Mouse (Mus musculus) erythroblast, embryonic 14.5 days (primary cell): ENCODE measurements around the gene Lrrc49.

Source experiments
- GATA1 ChIP-seq: IDR thresholded peaks from 2 replicates; pipeline ENCODE4 v1.6.1; 2012; ENCODE audit warnings: low read length, inconsistent platforms, mixed read lengths
- TAL1 ChIP-seq: IDR thresholded peaks from 3 replicates; pipeline ENCODE4 v1.6.1; 2012; ENCODE audit warnings: low read length, inconsistent platforms, mixed read lengths

GRCm38 (mm10) chr9:60681005-60681404 lies 7.0 kb downstream of the Lrrc49 start:
- TF ChIP-seq TAL1 (no peak), GATA1 (no peak)
